ENCODE assay signal across 24 mouse cellular contexts in genomic region chr19:50331136-50331535, GRCm38 (mm10).
"Had no signal": no experiment of that assay in that cellular context is flagged by ENCODE, and none has a peak within 500 bp of the region (broad histone marks: within the 10 kb centered on the region; RNA-seq: fewer than 3 reads in every experiment).

No protein-coding gene starts in this region.

- H3K9ac ChIP-seq: forebrain, postnatal 0 days; heart, embryonic 13.5 days; heart, embryonic 15.5 days; hindbrain, embryonic 13.5 days; hindbrain, embryonic 15.5 days; kidney, embryonic 15.5 days; limb, embryonic 13.5 days; limb, embryonic 15.5 days; liver, embryonic 12.5 days; liver, embryonic 14.5 days had no signal

- H3K4me2 ChIP-seq: heart, embryonic 11.5 days; heart, embryonic 13.5 days; heart, embryonic 15.5 days; hindbrain, embryonic 13.5 days; hindbrain, embryonic 15.5 days; kidney, embryonic 15.5 days; limb, embryonic 13.5 days; limb, embryonic 15.5 days; liver, embryonic 12.5 days had no signal

- H3K9me3 ChIP-seq: heart, embryonic 13.5 days; heart, embryonic 15.5 days; hindbrain, embryonic 13.5 days; hindbrain, embryonic 15.5 days; kidney, embryonic 15.5 days; limb, embryonic 13.5 days; limb, embryonic 15.5 days; liver, embryonic 12.5 days had no signal

- H3K27me3 ChIP-seq: heart, embryonic 13.5 days; heart, embryonic 15.5 days; hindbrain, embryonic 13.5 days; hindbrain, embryonic 15.5 days; kidney, embryonic 15.5 days; limb, embryonic 13.5 days; limb, embryonic 15.5 days; liver, embryonic 12.5 days had no signal

- H3K4me3 ChIP-seq: heart, adult 2 months; heart, embryonic 13.5 days; heart, embryonic 15.5 days; hindbrain, embryonic 13.5 days; hindbrain, embryonic 15.5 days; kidney, embryonic 15.5 days; limb, embryonic 13.5 days; limb, embryonic 15.5 days; liver, embryonic 12.5 days had no signal

- H3K36me3 ChIP-seq: heart, embryonic 13.5 days; heart, embryonic 15.5 days; hindbrain, embryonic 13.5 days; hindbrain, embryonic 15.5 days; kidney, embryonic 15.5 days; limb, embryonic 13.5 days; limb, embryonic 15.5 days; liver, embryonic 12.5 days had no signal

- ATAC-seq: forebrain, postnatal 0 days; hindbrain, postnatal 0 days; intestine, embryonic 16.5 days; liver, embryonic 12.5 days had no signal

- DNase-seq: forebrain, postnatal 0 days; gastrocnemius, postnatal 14 days; gastrocnemius, postnatal 36 days; heart, adult 11 months; heart, adult 2 months; heart, postnatal 14 days; heart, postnatal 36 days; kidney, postnatal 14 days; layer of hippocampus, adult 9-11 months; layer of hippocampus, postnatal 36 days; left cerebral cortex, postnatal 4 days had no signal

- H3K4me1 ChIP-seq: heart, embryonic 13.5 days; heart, embryonic 15.5 days; hindbrain, embryonic 15.5 days; kidney, embryonic 15.5 days; limb, embryonic 15.5 days; liver, embryonic 12.5 days had no signal

- H3K27ac ChIP-seq: heart, adult 2 months; heart, embryonic 13.5 days; heart, embryonic 15.5 days; hindbrain, embryonic 13.5 days; hindbrain, embryonic 15.5 days; hindbrain, postnatal 0 days; kidney, embryonic 15.5 days; kidney, postnatal 0 days; limb, embryonic 13.5 days; limb, embryonic 15.5 days; liver, embryonic 12.5 days; liver, embryonic 14.5 days had no signal
